Mouse (Mus musculus): ENCODE measurements at regions not wholly inside any gene's neighbourhood (a gene's known extent, or its start where the extent isn't known, plus 50 kb on each side); places are given as distances from the start of the nearest gene placed in this dataset.

DNA sequence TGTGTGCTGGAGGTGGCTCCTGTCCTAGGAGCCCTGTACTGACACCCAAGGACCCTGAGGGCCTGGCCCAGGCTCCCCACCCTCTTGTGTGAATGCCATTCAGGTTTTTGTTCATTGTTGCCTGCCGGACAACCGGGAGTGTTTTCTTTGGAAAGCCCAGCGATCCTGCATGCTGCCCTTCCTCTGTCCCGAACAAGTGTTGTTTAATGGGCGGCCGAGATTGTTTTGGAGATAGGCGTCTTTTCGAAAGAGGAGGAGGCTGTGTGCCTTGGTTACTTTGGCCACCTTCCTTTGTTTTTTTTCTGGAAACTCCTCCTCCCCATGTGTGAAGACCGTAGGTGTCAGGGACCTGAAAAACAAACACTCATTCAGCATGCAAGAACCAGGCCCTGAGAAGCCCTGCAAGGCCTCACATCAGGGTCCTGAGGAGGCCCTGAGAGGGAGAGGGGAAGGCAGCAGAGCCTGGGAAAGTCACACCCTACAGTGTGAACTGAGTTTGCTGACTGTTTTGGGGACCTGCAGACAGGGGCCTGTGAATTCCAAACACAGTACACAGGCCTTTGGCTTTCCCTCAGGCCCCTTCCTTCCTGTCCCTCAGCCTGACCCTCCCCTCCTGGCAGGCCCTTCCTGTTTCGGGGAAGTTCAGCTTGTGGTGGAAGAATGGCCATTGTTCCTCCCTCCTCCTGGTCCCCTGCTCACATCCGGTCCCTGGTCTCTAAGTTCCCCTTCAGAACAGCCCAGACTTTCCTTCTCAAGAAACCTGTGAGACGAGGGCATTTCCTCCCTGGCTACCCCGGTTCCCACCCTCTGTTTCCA is 140.1 kb downstream of the Tomm20 start:
- H3K27ac ChIP-seq (ENCODE audit: control insufficient read depth, low read depth, low read length) = no peak overlapping the region

DNA sequence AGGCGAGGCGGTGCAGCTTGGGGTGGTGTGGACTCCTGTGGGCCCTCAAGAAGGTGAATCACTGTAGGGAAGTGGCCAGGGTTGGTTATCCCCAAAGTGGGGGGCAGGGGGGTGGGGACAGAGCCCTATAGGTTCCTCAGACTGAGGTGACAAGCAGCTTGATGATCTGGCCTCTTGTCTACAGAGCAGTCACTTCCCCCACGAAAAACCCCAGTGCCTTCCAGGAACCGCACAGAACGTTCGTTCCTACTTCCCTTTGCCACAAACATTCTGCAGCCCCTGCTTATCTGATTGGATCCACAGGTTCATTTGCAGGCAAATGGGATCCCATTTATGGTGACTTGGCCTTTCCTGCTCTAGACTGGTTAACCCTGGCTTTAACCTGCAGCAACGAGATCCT is 141.5 kb downstream of the Tomm20 start:
- Histone ChIP-seq H3K36me3 (ENCODE audit: control insufficient read depth in 1 of 2, insufficient read depth in 2 of 2, low read length in 2 of 2) (peaks cover 0 to 14% of the 10 kb centered on the region in 2 experiments; a peak in 2 of 4 replicates), H3K27me3 (ENCODE audit: control insufficient read depth in 1 of 2, insufficient read depth in 2 of 2, low read length in 2 of 2) (peaks cover 2 to 4% of the 10 kb centered on the region in 2 experiments; a peak in 2 of 4 replicates), H3K79me2 (ENCODE audit: control insufficient read depth, insufficient read depth, low read length, poor library complexity) (no peaks in the 10 kb centered on the region), H3K9me3 (replicated peaks; ENCODE audit: insufficient read depth, low read length) (no peaks in the 10 kb centered on the region), H3K27ac (ENCODE audit: control insufficient read depth, low read depth, low read length) (peak overlapping the region; percentile 52), H3K9ac (ENCODE audit: control insufficient read depth, low read depth, low read length, poor library complexity, severe bottlenecking) (peak overlapping the region; percentile 27; the same call in 1 of the 2 replicates), H3K4me3 (ENCODE audit: control insufficient read depth in 1 of 2, insufficient read depth in 1 of 2, low read depth in 2 of 2, low read length in 2 of 2) (no peak overlapping the region), H3K4me1 (ENCODE audit: control insufficient read depth in 1 of 2, insufficient read depth in 2 of 2, low read length in 2 of 2) (peaks cover 4 to 23% of the 10 kb centered on the region in 2 experiments; a peak in 3 of 4 replicates)
- DNase-seq (ENCODE audit: low read depth, low spot score) = peak; percentile 87
- no peak for TF ChIP-seq HCFC1 (IDR thresholded peaks at IDR 0.05; ENCODE audit: low read depth, low read length)
- peak; percentile 81 for TF ChIP-seq GATA1 (IDR thresholded peaks at IDR 0.05; ENCODE audit: low read depth, low read length)
- TF ChIP-seq MYB (IDR thresholded peaks at IDR 0.05; ENCODE audit: low read depth, low read length) = no peak
- 0 out of 2 replicates have a peak, but pooled peaks have one; percentile 0 for TF ChIP-seq NRF1 (IDR thresholded peaks at IDR 0.05; ENCODE audit: insufficient read depth, low read depth, low read length, poor library complexity, severe bottlenecking)
- TF ChIP-seq RAD21 (IDR thresholded peaks at IDR 0.05; ENCODE audit: low read depth, low read length) = no peak; the same call in 1 of the 2 replicates
- TF ChIP-seq CHD2 (IDR thresholded peaks at IDR 0.05; ENCODE audit: low read length) = peak; percentile 27; the same call in 1 of the 2 replicates
- TF ChIP-seq SIN3A (IDR thresholded peaks at IDR 0.05; ENCODE audit: low read length) = peak; percentile 47; the same call in 1 of the 2 replicates
- TF ChIP-seq POLR2AphosphoS2 (IDR thresholded peaks at IDR 0.05; ENCODE audit: low read length) = no peak
- no peak for TF ChIP-seq ZC3H11A (IDR thresholded peaks at IDR 0.05; ENCODE audit: low read depth, low read length)
- TF ChIP-seq EP300 (IDR thresholded peaks at IDR 0.05; ENCODE audit: low read depth in 1 of 2, low read length in 2 of 2) = peak; percentile 60 to 68
- TF ChIP-seq POLR2AphosphoS5 (IDR thresholded peaks at IDR 0.05; ENCODE audit: borderline replicate concordance, low read depth, low read length) = no peak
- TF ChIP-seq TAL1 (IDR thresholded peaks at IDR 0.05; ENCODE audit: low read length) = peak; percentile 16; the same call in 1 of the 2 replicates
- TF ChIP-seq ETS1 (IDR thresholded peaks at IDR 0.05; ENCODE audit: low read depth, low read length) = peak; percentile 48; the same call in 1 of the 2 replicates
- no peak for TF ChIP-seq MAZ (IDR thresholded peaks at IDR 0.05; ENCODE audit: low read depth, low read length)
- no peak for TF ChIP-seq USF1 (IDR thresholded peaks at IDR 0.05; ENCODE audit: low read depth, low read length)
- no peak for TF ChIP-seq MAFK (IDR thresholded peaks at IDR 0.05; ENCODE audit: borderline replicate concordance, low read depth, low read length)
- no peak for TF ChIP-seq MYC (IDR thresholded peaks at IDR 0.05; ENCODE audit: low read depth, low read length)
- no peak for TF ChIP-seq E2F4 (IDR thresholded peaks at IDR 0.05; ENCODE audit: borderline replicate concordance, low read depth, low read length)
- 0 out of 2 replicates have a peak, but pooled peaks have one; percentile 14 for TF ChIP-seq TCF12 (IDR thresholded peaks at IDR 0.05; ENCODE audit: low read depth, low read length)
- TF ChIP-seq GABPA (IDR thresholded peaks at IDR 0.05; ENCODE audit: low read depth, low read length) = no peak
- TF ChIP-seq TBP (IDR thresholded peaks at IDR 0.05; ENCODE audit: low read depth, low read length) = no peak
- TF ChIP-seq ZKSCAN1 (IDR thresholded peaks at IDR 0.05; ENCODE audit: low read depth, low read length) = no peak
- TF ChIP-seq POLR2A (IDR thresholded peaks at IDR 0.05; ENCODE audit: control insufficient read depth in 1 of 2, insufficient read depth in 1 of 2, low read depth in 1 of 2, low read length in 2 of 2, poor library complexity in 1 of 2) = no peak

More for the DNA sequence above, 140.1 kb downstream of the Tomm20 start:
- Histone ChIP-seq H3K27me3 (ENCODE audit: control insufficient read depth in 1 of 2, insufficient read depth in 2 of 2, low read length in 2 of 2) (peaks cover 2 to 4% of the 10 kb centered on the region in 2 experiments; a peak in 2 of 4 replicates), H3K9me3 (replicated peaks; ENCODE audit: insufficient read depth, low read length) (no peaks in the 10 kb centered on the region), H3K9ac (ENCODE audit: control insufficient read depth, low read depth, low read length, poor library complexity, severe bottlenecking) (no peak overlapping the region), H3K79me2 (ENCODE audit: control insufficient read depth, insufficient read depth, low read length, poor library complexity) (no peaks in the 10 kb centered on the region), H3K4me1 (ENCODE audit: control insufficient read depth in 1 of 2, insufficient read depth in 2 of 2, low read length in 2 of 2) (peaks cover 4 to 23% of the 10 kb centered on the region in 2 experiments; a peak in 3 of 4 replicates), H3K36me3 (ENCODE audit: control insufficient read depth in 1 of 2, insufficient read depth in 2 of 2, low read length in 2 of 2) (peaks cover 0 to 14% of the 10 kb centered on the region in 2 experiments; a peak in 2 of 4 replicates), H3K4me3 (ENCODE audit: control insufficient read depth in 1 of 2, insufficient read depth in 1 of 2, low read depth in 2 of 2, low read length in 2 of 2) (no peak overlapping the region)
- no peak for DNase-seq (ENCODE audit: low read depth, low spot score)
- TF ChIP-seq TCF12 (IDR thresholded peaks at IDR 0.05; ENCODE audit: low read depth, low read length) (no peak), JUND (IDR thresholded peaks at IDR 0.05; ENCODE audit: low read depth, low read length) (no peak), MYC (IDR thresholded peaks at IDR 0.05; ENCODE audit: low read depth, low read length) (no peak), SMC3 (IDR thresholded peaks at IDR 0.05; ENCODE audit: low read depth, low read length) (no peak), CHD1 (IDR thresholded peaks at IDR 0.05; ENCODE audit: low read depth, low read length) (no peak), RAD21 (IDR thresholded peaks at IDR 0.05; ENCODE audit: low read depth, low read length) (no peak), ETS1 (IDR thresholded peaks at IDR 0.05; ENCODE audit: low read depth, low read length) (no peak), POLR2AphosphoS2 (IDR thresholded peaks at IDR 0.05; ENCODE audit: low read length) (no peak), MAX (IDR thresholded peaks at IDR 0.05; ENCODE audit: low read length) (no peak), RCOR1 (IDR thresholded peaks at IDR 0.05; ENCODE audit: low read depth, low read length) (no peak), UBTF (IDR thresholded peaks at IDR 0.05; ENCODE audit: borderline replicate concordance, insufficient read depth, low read depth, low read length) (no peak), MAFK (IDR thresholded peaks at IDR 0.05; ENCODE audit: borderline replicate concordance, low read depth, low read length) (no peak), MAZ (IDR thresholded peaks at IDR 0.05; ENCODE audit: low read depth, low read length) (no peak), GATA1 (IDR thresholded peaks at IDR 0.05; ENCODE audit: low read depth, low read length) (no peak), CHD2 (IDR thresholded peaks at IDR 0.05; ENCODE audit: low read length) (no peak), HCFC1 (IDR thresholded peaks at IDR 0.05; ENCODE audit: low read depth, low read length) (no peak), POLR2A (IDR thresholded peaks at IDR 0.05; ENCODE audit: control insufficient read depth in 1 of 2, insufficient read depth in 1 of 2, low read depth in 1 of 2, low read length in 2 of 2, poor library complexity in 1 of 2) (no peak), POLR2AphosphoS5 (IDR thresholded peaks at IDR 0.05; ENCODE audit: borderline replicate concordance, low read depth, low read length) (no peak), ZMIZ1 (IDR thresholded peaks at IDR 0.05; ENCODE audit: low read depth, low read length) (no peak), GABPA (IDR thresholded peaks at IDR 0.05; ENCODE audit: low read depth, low read length) (no peak)
